Mouse (Mus musculus) CH12.LX (cell line): ENCODE data around the gene Haao. TPM values are rescaled to one million over a fixed set of nuclear protein-coding genes. Genes with fewer than 3 reads are reported as not detected.

Source experiments
- DNase-seq: peaks from one replicate; pipeline ENCODE4 v3.0.0-alpha.2; 2013; ENCODE audit errors: extremely low read depth
- H3K27ac ChIP-seq: 2 replicates; pipeline ENCODE4 v1.5.1; 2012; ENCODE audit warnings: low read depth, mild to moderate bottlenecking, control low read depth, moderate library complexity; ENCODE audit not compliant: insufficient read depth
- H3K27me3 ChIP-seq: replicated peaks from 2 replicates; pipeline ENCODE3; 2012; ENCODE audit warnings: inconsistent platforms
- H3K36me3 ChIP-seq, 2 experiments: replicated peaks in 1 of 2; 2 replicates each; pipeline versions ENCODE3 to v1.6.1; 2012; ENCODE audit warnings: inconsistent platforms in 1 of 2, low read length in 1 of 2, mild to moderate bottlenecking in 1 of 2, mixed read lengths in 1 of 2, moderate library complexity in 1 of 2; ENCODE audit not compliant: control insufficient read depth in 1 of 2, insufficient read depth in 1 of 2
- H3K4me1 ChIP-seq, 2 experiments: 2 replicates each; pipeline ENCODE4 v1.6.1; 2012; ENCODE audit warnings: inconsistent platforms in 1 of 2, moderate library complexity in 1 of 2; ENCODE audit not compliant: insufficient read depth in 2 of 2, control insufficient read depth in 1 of 2
- H3K4me2 ChIP-seq: 2 replicates; pipeline ENCODE4 v1.6.1; 2012; ENCODE audit warnings: low read depth, mild to moderate bottlenecking, control low read depth; ENCODE audit not compliant: poor library complexity, insufficient read depth, severe bottlenecking
- H3K4me3 ChIP-seq, 3 experiments: fragments of 150-350 bp in 1 of 3; sonication (generic) in 1 of 3; replicated peaks in 1 of 3; 2 replicates each; pipeline versions ENCODE3 to v1.5.1; 2011 to 2012; ENCODE audit warnings: low read depth in 2 of 3, low read length in 2 of 3, mild to moderate bottlenecking in 2 of 3, moderate library complexity in 2 of 3, control low read depth in 1 of 3, improper control_type of control experiment in 1 of 3, inconsistent platforms in 1 of 3, mixed read lengths in 1 of 3; ENCODE audit not compliant: poor library complexity in 1 of 3
- H3K79me2 ChIP-seq: replicated peaks from 2 replicates; pipeline ENCODE4 v1.6.1; 2012; ENCODE audit warnings: mild to moderate bottlenecking, moderate library complexity; ENCODE audit not compliant: control insufficient read depth, poor library complexity, insufficient read depth, severe bottlenecking; ENCODE audit errors: extremely low read depth
- H3K9ac ChIP-seq: 2 replicates; pipeline ENCODE4 v1.6.1; 2012; ENCODE audit warnings: low read depth, mild to moderate bottlenecking, control low read depth, moderate library complexity; ENCODE audit not compliant: insufficient read depth
- H3K9me3 ChIP-seq: replicated peaks from 2 replicates; pipeline ENCODE3; 2012; ENCODE audit warnings: low read length, inconsistent platforms, mixed read lengths
- MXI1 ChIP-seq: IDR thresholded peaks from 2 replicates; pipeline ENCODE4 v1.6.1; 2011; ENCODE audit warnings: mild to moderate bottlenecking, low read depth, low read length, improper control_type of control experiment
- dilution Hi-C: fragments of 300-500 bp; cut with MboI; formaldehyde crosslinking; loops from 2 replicates; pipeline ENCODE4 v1.14.3; 2020; ENCODE audit warnings: low sequenced_read_pairs; ENCODE audit not compliant: extremely low pct_unique_long_range_greater_than_20kb, extremely low pct_ligation_motif_present
- in situ Hi-C: fragments of 300-500 bp; cut with MboI; formaldehyde crosslinking; loops from 3 replicates; pipeline ENCODE4 v1.14.3; 2019; ENCODE audit warnings: low sequenced_read_pairs, low pct_ligation_motif_present, low pct_unique_long_range_greater_than_20kb, mixed read lengths
- polyA plus RNA-seq: library from polyadenylated mRNA; unstranded; fragments of >175 nt; gene quantifications from 2 replicates; pipeline ENCODE4 v1.2.1, GENCODE M21; 2012; ENCODE audit warnings: low read depth; ENCODE audit not compliant: insufficient read length
- total RNA-seq, 2 experiments: library from RNA; depleted of rRNA; stranded (reverse); fragments of 300-350 nt in 1 of 2; fragments of >200 nt in 1 of 2; gene quantifications; 2 replicates each; pipeline ENCODE4 v1.2.3; 2012 to 2014

Haao gene
- total and polyA plus RNA-seq, 3 experiments = 18.6 to 30.6 (median 19.1) TPM

- Histone ChIP-seq H3K4me1 (peaks cover 0 to 14% of the 10 kb centered on the region in 2 experiments; a peak in 2 of 4 replicates), H3K9ac (no peak overlapping the region), H3K4me2 (no peak overlapping the region), H3K9me3 (no peaks in the 10 kb centered on the region), H3K27me3 (no peaks in the 10 kb centered on the region), H3K36me3 (peaks cover 18 to 71% of the 10 kb centered on the region in 2 experiments), H3K79me2 (no peaks in the 10 kb centered on the region), H3K4me3 (no peak overlapping the region), H3K27ac (no peak overlapping the region)
- dilution Hi-C loops (no loop called here), in situ Hi-C loops (no loop called here)
- no peak for DNase-seq
- TF ChIP-seq MXI1 = no peak
Observed at GRCm38 (mm10) chr17:83782740-83783139, 65.0 kb downstream of the Haao start.

Other genes with a start within 250 kb of the Haao start
- gene Kcng3, start 216.1 kb downstream of the Haao start, total RNA-seq (2012; rRNA removed) = not detected in 2 replicates
- gene Kcng3, start 216.1 kb downstream of the Haao start, total RNA-seq (2014; rRNA removed) = not detected in 2 replicates
- not detected in 2 replicates for gene Kcng3, start 216.1 kb downstream of the Haao start, polyA plus RNA-seq
- 24.7 and 31.1 TPM in 2 replicates for gene Mta3, start 141.8 kb downstream of the Haao start, total RNA-seq (2012; rRNA removed)
- 39.2 and 42.0 TPM in 2 replicates for gene Mta3, start 141.8 kb downstream of the Haao start, total RNA-seq (2014; rRNA removed)
- gene Mta3, start 141.8 kb downstream of the Haao start, polyA plus RNA-seq = 61.3 and 67.6 TPM in 2 replicates